Mouse (Mus musculus): ENCODE results near the gene Pip5k1b.

DNA sequence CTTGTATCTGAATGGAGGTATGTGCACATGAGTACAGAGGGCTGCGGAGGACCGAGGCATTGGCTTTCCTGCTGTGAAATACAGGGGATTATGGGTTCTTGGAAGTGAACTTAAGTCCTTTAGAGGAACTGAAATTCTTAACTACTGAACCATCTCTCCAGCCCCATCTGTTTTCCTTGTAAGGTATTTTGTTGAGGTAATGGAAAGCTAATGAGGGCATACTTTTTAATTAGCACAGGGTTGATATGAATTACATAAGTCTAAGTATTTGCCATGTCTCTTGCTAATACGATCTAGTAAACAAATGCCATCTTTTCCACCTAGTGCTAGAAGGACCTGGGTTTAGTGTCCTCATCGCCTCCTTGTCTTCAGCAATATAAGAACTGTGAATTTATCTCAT is 240.4 kb downstream of the Pip5k1b start:
- no peak for TF ChIP-seq CTCF (IDR thresholded peaks at IDR 0.05; ENCODE audit: extremely low read depth, insufficient read depth, insufficient read length, insufficient replicate concordance)
- no peak for TF ChIP-seq POLR2A (IDR thresholded peaks at IDR 0.05; ENCODE audit: low read depth, low read length)

Measured in spleen, adult 2 months (tissue).